Mouse (Mus musculus) cortical plate, adult 2 months (tissue): Measurements from ENCODE around the gene Cntnap2.

Source experiments
- CTCF ChIP-seq: fragments of 200-500 bp; IDR thresholded peaks from 2 replicates; pipeline ENCODE4 v1.5.1; 2011; ENCODE audit warnings: mild to moderate bottlenecking, control low read depth, low read length; ENCODE audit not compliant: insufficient read depth; ENCODE audit errors: extremely low read depth
- POLR2A ChIP-seq: fragments of 200-500 bp; IDR thresholded peaks from 2 replicates; pipeline ENCODE4 v1.6.1; 2011; ENCODE audit warnings: mild to moderate bottlenecking, low read length, control low read depth; ENCODE audit not compliant: insufficient read depth; ENCODE audit errors: extremely low read depth

DNA sequence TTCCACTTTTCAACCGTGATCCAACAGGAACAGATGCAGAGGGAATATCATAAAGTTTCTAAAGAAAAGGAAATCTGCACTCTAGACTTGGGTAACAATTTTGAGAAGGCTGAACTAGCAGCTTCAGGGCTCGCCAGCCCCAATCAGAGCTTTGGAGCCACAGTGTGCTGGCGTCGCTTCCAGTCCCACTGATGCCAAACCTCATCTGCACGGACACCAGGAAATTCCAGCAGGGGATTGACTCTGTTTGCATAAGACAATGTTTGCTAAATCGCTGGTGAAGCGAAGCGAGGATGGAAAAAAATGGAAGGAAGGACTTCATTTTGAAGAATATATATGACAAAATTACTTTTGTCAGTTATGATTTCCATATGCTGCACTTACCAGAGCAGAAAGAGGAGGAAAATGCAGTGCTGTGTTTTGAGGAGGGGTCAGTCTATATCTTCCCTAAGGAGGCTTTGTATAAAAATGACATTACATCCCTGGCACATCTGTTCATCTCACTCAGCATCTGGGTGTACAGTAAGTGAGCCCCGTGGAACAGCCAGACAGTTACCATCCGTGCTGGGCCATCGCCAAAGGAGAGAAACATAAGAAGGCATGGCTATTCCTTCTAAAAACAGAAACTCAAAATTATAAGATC, 2245.8 kb downstream of the Cntnap2 start:
- no peak for TF ChIP-seq POLR2A
- TF ChIP-seq CTCF, result no peak
